Mouse (Mus musculus) midbrain, embryonic 11.5 days (tissue): ENCODE data around the gene Rnf150. TPM values are rescaled to one million over a fixed set of nuclear protein-coding genes. Genes with fewer than 3 reads are reported as not detected.
A peak's percentile ranks its signal among the peaks of the same experiment; 100 is the strongest.
"Not testable (repeated sequence)": the region's sequence is repeated elsewhere in the genome, so short reads cannot be mapped to it uniquely, and the experiment has no call there.

Experiments
- ATAC-seq: fragments of 200-750 bp; cut with Nextera tagmentation; 2 replicates; pipeline ENCODE4 v1.8.0; 2017; ENCODE audit warnings: moderate TSS enrichment, moderate library complexity; ENCODE audit not compliant: low FRiP score
- DNase-seq: peaks from one replicate; pipeline ENCODE4 v3.0.0; 2015; ENCODE audit warnings: low spot score; ENCODE audit errors: missing footprints
- H3K27ac ChIP-seq: fragments of 300-500 bp; sonication (generic); 2 replicates; pipeline ENCODE4 v1.5.1; 2014; ENCODE audit warnings: low read depth, low read length
- H3K27me3 ChIP-seq: fragments of 300-500 bp; sonication (generic); 2 replicates; pipeline ENCODE4 v1.6.1; 2014; ENCODE audit warnings: mild to moderate bottlenecking, low read length, moderate library complexity, mixed read lengths; ENCODE audit not compliant: control insufficient read depth, insufficient read depth
- H3K36me3 ChIP-seq: fragments of 300-500 bp; sonication (generic); 2 replicates; pipeline ENCODE4 v1.6.1; 2014; ENCODE audit warnings: mild to moderate bottlenecking, low read length, moderate library complexity, mixed read lengths; ENCODE audit not compliant: control insufficient read depth, insufficient read depth
- H3K4me1 ChIP-seq: fragments of 300-500 bp; sonication (generic); 2 replicates; pipeline ENCODE4 v1.6.1; 2014; ENCODE audit warnings: low read length; ENCODE audit not compliant: control insufficient read depth, insufficient read depth
- H3K4me2 ChIP-seq: fragments of 300-500 bp; sonication (generic); 2 replicates; pipeline ENCODE4 v1.6.1; 2014; ENCODE audit warnings: mild to moderate bottlenecking, moderate library complexity
- H3K4me3 ChIP-seq: fragments of 300-500 bp; sonication (generic); 2 replicates; pipeline ENCODE4 v1.5.1; 2014; ENCODE audit warnings: low read depth, low read length
- H3K9ac ChIP-seq: fragments of 300-500 bp; sonication (generic); 2 replicates; pipeline ENCODE4 v1.6.1; 2014; ENCODE audit warnings: low read length
- H3K9me3 ChIP-seq: fragments of 300-500 bp; sonication (generic); 2 replicates; pipeline ENCODE4 v1.6.1; 2016; ENCODE audit warnings: low read length; ENCODE audit not compliant: control insufficient read depth
- WGBS: fragments of 180-500 bp; shearing (Covaris S2); extraction: QIAGEN DNeasy Blood & Tissue Kit; methylation state at CpG from one replicate; pipeline ENCODE4 v1.1.7; 2014; 5-methylcytosine and 5-hydroxymethylcytosine counted together
- polyA plus RNA-seq: library from polyadenylated mRNA; unstranded; fragments of >200 nt; fragmentation: Nextera tagmentation; extraction: Ambion mirVana; gene quantifications from 2 replicates; pipeline ENCODE4 v1.2.1, GENCODE M21; 2014

The Rnf150 gene
- polyA plus RNA-seq, 1 experiment from 2014 or later: 1.2 TPM

DNA sequence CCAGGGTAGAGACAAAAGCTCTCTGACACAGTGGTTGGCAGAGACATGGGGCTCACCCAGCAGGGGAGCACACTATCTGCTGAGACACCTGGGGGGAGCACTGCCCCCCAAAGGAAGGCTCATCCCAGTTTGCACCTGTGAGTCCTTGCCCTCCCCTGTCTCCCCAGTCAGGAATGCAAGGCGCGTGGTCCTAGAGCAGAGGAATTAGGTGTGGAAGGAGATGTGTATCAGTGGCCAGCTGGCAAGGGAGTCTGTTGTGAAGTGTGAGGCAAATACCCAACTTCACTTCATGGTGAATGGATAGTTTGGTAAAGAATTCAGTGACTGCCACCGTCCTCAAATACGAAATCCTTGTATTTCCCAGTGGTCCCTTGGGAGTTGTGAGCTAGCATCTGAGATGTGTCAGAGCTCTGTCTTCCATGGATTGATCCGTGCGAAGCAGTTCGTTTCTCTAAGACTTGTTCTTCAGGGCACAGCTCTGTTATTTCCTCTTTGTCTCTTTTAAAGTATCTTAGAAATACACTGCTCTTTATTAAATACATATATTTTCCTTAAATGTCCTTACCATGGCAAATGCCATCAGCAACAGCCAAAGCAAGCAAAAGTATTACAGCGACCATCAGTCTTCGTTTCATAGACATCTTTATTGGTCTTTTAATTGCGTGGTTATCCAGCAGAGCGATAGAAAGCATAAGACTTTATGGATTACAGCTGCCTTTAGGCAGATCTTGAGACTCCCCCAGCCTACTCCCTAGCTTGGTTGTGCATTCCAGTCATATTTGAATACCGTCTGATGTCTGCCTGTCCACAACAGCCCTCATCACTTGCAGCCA is 215.8 kb downstream of the Rnf150 start:
- H3K27me3 ChIP-seq: no peaks in the 10 kb centered on the region
- H3K4me3 ChIP-seq: no peak overlapping the region
- H3K36me3 ChIP-seq: no peaks in the 10 kb centered on the region
- no peak overlapping the region for H3K27ac ChIP-seq
- 86% methylated on average over 12 of the region's 12 CpGs for WGBS
- no peak overlapping the region for H3K4me2 ChIP-seq
- DNase-seq (no peak), ATAC-seq (no peak)
- 0 out of 2 replicates have a peak, but pooled peaks cover 2% of the 10 kb centered on the region for H3K9me3 ChIP-seq
- H3K4me1 ChIP-seq: no peaks in the 10 kb centered on the region
- H3K9ac ChIP-seq: no peak overlapping the region

DNA sequence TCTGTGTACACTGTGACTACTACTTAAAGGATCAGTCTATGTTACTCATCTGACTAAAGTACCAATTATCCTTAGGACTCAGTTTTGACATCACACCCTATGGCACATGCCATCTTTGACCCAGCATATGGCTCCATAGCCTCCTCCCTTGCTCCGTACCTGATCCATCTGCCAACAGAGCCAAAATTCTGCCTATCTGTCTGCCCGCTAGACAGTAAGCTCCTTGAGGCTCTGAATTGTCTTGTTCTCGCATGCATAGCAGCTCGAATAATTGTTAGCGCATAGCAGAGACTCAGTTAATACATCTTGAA is 216.3 kb downstream of the Rnf150 start:
- Histone ChIP-seq H3K4me1 (no peaks in the 10 kb centered on the region), H3K27me3 (no peaks in the 10 kb centered on the region), H3K9ac (no peak overlapping the region), H3K9me3 (0 out of 2 replicates have a peak, but pooled peaks cover 2% of the 10 kb centered on the region), H3K27ac (no peak overlapping the region), H3K4me2 (no peak overlapping the region), H3K36me3 (no peaks in the 10 kb centered on the region), H3K4me3 (no peak overlapping the region)
- ATAC-seq (no peak), DNase-seq (peak; percentile 6)
- WGBS: 88% methylated on average over 5 of the region's 5 CpGs

DNA sequence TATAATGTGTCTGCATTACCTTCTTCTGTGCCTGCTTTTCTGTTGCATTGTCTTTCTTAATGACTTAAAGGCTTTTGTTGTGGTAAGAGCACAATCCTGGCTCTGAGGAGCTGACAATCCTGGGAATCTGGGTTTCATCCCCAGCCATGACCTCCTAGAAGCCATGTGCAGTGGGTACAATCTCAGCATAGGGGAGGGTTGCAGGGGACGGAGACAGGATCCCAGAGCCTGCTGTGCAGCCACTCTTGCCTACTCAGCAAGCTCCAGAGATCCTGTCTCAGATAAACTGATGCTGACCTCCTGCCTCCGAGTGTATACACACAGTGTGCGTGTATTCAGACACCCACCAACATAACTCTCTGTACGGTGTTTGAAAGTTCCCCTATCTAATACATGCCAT is 218.1 kb downstream of the Rnf150 start:
- Histone ChIP-seq H3K4me2 (no peak overlapping the region), H3K27me3 (no peaks in the 10 kb centered on the region), H3K4me3 (no peak overlapping the region), H3K9ac (no peak overlapping the region), H3K4me1 (no peaks in the 10 kb centered on the region), H3K27ac (no peak overlapping the region), H3K9me3 (no peaks in the 10 kb centered on the region), H3K36me3 (no peaks in the 10 kb centered on the region)
- 61% methylated on average over 4 of the region's 4 CpGs for WGBS
- DNase-seq: peak; percentile 44
- no peak for ATAC-seq

DNA sequence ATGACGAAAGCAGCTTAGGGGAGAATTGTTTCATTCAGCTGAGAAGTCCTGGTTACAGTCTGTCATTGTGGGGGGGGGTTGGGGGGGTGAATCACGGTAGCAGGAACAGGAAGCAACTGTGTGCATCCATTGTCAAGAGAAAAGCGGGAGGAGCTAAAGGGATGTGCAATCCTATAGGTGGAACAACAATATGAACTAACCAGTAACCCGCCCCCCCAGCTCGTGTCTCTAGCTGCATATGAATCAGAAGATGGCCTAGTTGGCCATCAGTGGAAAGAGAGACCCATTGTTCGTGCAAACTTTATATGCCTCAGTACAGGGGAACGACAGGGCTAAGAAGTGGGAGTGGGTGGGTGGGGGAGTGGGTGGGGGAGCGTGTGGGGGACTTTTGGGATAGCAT is 218.7 kb downstream of the Rnf150 start:
- not testable (repeated sequence) for H3K27ac ChIP-seq, H3K4me1 ChIP-seq, DNase-seq, H3K27me3 ChIP-seq, H3K9me3 ChIP-seq, ATAC-seq, H3K4me3 ChIP-seq, H3K9ac ChIP-seq, H3K4me2 ChIP-seq, H3K36me3 ChIP-seq
- 86% methylated on average over 7 of the region's 8 CpGs for WGBS

DNA sequence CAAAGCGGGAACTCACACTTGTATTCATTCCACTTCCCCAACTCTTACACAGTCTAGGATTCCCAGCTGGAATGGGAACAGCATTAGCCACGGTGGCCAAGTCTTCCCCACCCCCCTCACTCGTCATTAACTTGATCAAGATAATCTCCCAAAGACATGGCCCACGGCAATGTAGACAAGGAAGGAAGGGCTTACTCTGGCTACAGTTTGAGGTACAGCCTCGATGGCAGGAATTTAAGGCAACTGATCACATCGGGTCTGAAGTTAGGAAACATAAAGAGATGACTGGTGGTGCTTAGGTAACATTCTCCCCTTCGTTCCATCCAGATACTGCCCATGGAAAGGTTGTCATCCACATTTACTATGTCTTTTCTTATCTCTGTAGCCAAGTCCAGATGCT is 219.1 kb downstream of the Rnf150 start:
- 83% methylated on average over 7 of the region's 7 CpGs for WGBS
- Histone ChIP-seq H3K9ac (no peak overlapping the region), H3K4me2 (no peak overlapping the region), H3K27ac (no peak overlapping the region), H3K27me3 (no peaks in the 10 kb centered on the region), H3K36me3 (no peaks in the 10 kb centered on the region), H3K4me3 (no peak overlapping the region), H3K9me3 (no peaks in the 10 kb centered on the region), H3K4me1 (no peaks in the 10 kb centered on the region)
- ATAC-seq (no peak), DNase-seq (no peak)

DNA sequence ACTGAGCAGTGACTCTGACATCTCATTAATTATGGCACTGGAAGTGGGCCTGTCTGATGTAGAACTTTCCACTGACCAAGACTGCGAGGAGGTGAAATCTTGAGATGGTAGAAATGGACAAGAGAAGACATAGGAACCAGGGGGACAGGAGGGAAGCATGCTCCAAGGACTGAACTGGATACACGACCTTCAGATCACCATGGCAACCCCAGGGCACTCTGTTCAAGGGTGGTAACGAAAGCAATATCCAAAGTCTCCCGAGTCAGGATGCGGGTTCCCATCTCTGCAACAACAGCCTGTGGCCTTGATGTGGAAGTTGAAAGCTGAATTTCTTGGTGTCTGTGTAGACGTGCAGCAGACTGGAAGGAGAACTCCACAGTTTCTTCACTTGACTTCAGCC is 220.3 kb downstream of the Rnf150 start:
- Histone ChIP-seq H3K9me3 (no peaks in the 10 kb centered on the region), H3K9ac (no peak overlapping the region), H3K4me2 (no peak overlapping the region), H3K4me1 (no peaks in the 10 kb centered on the region), H3K27me3 (no peaks in the 10 kb centered on the region), H3K36me3 (no peaks in the 10 kb centered on the region), H3K4me3 (no peak overlapping the region), H3K27ac (no peak overlapping the region)
- DNase-seq (no peak), ATAC-seq (no peak)
- 75% methylated on average over 6 of the region's 6 CpGs for WGBS

DNA sequence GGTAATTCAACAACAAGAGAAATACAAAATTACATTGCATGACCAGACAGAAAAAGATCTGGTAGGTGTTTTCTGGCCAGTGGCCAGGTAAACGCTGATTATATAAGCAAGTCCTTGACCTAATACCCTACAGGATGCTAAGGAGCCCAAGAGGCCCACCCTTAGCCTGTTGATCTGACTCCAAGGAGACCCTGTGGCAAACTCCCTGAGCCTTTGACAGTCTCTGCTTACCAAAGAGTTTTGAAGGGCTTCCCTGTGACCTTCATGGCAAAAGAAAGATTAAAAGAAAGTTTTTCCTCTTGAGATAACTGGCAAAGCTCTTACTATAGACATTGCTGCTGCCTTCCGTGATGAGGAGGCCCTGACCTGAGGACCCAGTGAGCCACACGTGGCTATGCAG is 222.4 kb downstream of the Rnf150 start:
- Histone ChIP-seq H3K27me3 (no peaks in the 10 kb centered on the region), H3K27ac (no peak overlapping the region), H3K36me3 (no peaks in the 10 kb centered on the region), H3K4me1 (no peaks in the 10 kb centered on the region), H3K9me3 (no peaks in the 10 kb centered on the region), H3K4me3 (no peak overlapping the region), H3K9ac (no peak overlapping the region), H3K4me2 (no peak overlapping the region)
- 78% methylated on average over 3 of the region's 3 CpGs for WGBS
- ATAC-seq: no peak
- no peak for DNase-seq

DNA sequence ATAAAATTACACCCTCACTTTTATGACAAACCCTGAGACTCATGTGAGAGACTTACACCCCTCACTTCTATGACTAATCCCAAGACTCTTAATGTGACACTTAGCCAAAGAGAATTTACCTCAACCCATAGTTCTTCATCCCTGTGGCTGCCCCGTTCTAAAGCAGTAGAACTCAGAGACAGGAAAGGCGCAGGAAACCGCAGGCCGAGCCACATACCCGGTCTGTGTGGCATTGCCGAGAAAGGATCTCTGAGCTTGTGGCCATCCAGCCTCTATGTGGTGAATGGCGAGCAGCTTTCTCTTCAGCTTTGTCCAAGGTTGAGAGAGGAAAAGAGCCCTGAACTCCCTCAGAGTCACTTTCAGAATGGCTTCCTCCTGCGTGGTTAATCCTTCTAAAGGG is 223.5 kb downstream of the Rnf150 start:
- no peak for DNase-seq
- Histone ChIP-seq H3K9me3 (no peaks in the 10 kb centered on the region), H3K27me3 (no peaks in the 10 kb centered on the region), H3K4me3 (no peak overlapping the region), H3K36me3 (no peaks in the 10 kb centered on the region), H3K4me2 (no peak overlapping the region), H3K27ac (no peak overlapping the region), H3K9ac (no peak overlapping the region), H3K4me1 (no peaks in the 10 kb centered on the region)
- 81% methylated on average over 8 of the region's 8 CpGs for WGBS
- ATAC-seq: no peak

DNA sequence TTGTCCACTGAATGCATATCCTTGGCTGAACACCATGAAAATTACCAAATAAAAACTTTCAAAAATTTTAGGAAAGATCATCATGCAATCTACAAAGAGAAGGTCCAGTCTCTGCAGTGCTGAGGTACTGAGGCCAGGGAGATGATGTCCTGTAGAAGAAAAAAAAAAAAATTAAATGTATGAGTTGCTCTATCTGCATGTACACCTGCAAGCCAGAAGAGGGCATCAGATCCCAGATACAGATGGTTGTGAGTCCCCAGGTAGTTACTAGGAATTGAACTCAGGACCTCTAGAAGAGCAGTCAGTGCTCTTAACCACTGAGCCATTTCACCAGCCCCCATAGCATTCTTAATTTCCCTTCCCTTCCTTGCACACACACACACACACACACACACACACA is 224.4 kb downstream of the Rnf150 start:
- Histone ChIP-seq H3K4me3 (no peak overlapping the region), H3K9me3 (no peaks in the 10 kb centered on the region), H3K9ac (no peak overlapping the region), H3K36me3 (no peaks in the 10 kb centered on the region), H3K4me2 (no peak overlapping the region), H3K4me1 (no peaks in the 10 kb centered on the region), H3K27ac (no peak overlapping the region), H3K27me3 (no peaks in the 10 kb centered on the region)
- DNase-seq (no peak), ATAC-seq (no peak)
